Mouse (Mus musculus): ENCODE measurements around the gene Asic3. TPM values are rescaled to one million over a fixed set of nuclear protein-coding genes. Genes with fewer than 3 reads are reported as not detected.

Gene Asic3
- total RNA-seq (2021) = under 1 TPM in 1 of 2 experiments, not detected in 1; 0.36 TPM
- long read RNA-seq, experiment 1 = 0 reads
- long read RNA-seq, experiment 2 = 0 reads

DNA sequence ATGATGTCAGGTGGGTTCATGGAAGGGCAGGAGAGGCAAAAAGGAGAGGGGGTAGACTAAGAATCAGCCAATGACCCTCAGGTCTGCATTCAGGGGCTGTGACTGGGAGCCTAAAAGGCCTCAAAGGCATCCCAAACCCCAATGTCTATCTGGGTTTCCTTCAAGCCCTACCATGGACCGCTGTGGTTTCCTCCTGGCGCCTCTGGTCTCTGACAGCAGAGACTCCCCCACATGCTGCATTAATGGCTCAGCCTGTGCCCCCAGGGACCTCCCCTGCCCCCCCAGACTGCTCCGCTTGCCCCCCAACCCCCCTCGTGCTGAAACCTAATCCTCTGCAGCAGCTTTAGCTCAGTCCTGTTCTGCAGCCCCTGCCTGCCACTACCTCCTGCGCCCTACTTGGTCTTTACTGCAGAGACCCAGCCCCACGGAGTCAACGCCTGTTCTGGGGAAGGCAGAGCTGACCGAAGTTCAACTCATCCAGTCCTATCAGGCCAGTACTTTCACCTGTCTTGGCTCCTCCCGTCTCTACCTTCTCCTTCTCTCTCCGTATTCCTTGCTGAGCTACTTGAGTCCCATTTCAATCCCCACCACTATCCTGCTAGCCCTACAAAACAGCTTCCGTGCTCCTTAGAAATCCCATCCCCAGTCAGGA is at the start of gene Asic3:
Gene Asic3 (plus strand): TSS at position 351 of the 652 bp plus-strand sequence.
- H3K4me3 ChIP-seq = no peak within 1 kb of the TSS
- no peak for TF ChIP-seq CTCF (IDR thresholded peaks at IDR 0.05)
- no peak within 1 kb of the TSS for H3K27ac ChIP-seq
- DNase-seq (ENCODE audit: extremely low spot score in 1 of 2, low spot score in 2 of 2) = no peak
- intact Hi-C loops (cut with DNase I) = no loop called here

DNA sequence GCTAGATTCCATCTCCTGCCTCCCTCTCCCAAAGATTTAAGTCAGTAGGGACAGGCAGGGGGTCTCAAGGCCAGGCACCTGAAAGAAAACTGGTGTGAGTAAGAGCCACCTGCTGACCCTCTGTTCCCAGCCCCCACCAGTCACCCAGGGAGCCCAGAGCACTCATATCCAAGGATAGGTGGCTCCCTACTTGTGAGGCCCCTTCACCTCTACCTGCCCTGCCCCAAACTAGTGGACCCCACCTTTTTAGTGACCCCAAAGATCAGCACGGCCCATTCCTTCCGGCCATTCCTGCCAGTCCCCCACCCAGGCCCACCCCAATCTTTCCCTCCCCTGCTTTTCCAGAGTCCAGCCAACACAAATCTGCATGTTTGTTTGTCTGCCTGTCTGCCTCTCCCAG is 49.7 kb upstream of the Asic3 start:
- no peak for DNase-seq (ENCODE audit: extremely low spot score in 1 of 2, low spot score in 2 of 2)
- intact Hi-C loops (cut with DNase I) = loop anchor here (5.0 kb wide), 1 partner anchor 196 kb away; no protein-coding TSS in a partner anchor
- no peak overlapping the region for H3K27ac ChIP-seq
- no peak for TF ChIP-seq CTCF (IDR thresholded peaks at IDR 0.05)
- H3K4me3 ChIP-seq = no peak overlapping the region

DNA sequence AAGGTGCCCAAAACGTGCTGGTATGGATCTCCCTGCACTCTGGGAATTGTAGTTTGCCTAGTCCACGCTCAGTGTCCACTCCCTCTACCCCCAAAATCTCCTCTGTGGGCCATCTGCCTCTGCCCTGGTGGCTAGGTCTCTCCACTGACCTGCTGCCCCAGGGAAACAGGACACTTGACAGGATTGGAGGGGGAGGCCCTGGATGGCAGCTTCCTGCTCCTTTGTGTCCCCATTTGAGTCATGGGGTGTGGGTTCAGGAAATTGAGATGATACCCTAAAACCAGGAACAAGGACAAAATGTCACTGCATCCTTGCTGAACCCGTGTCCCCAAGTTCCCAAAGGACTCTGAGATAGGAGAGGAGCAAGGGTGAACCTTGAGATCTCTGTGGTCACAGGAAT is 49.1 kb upstream of the Asic3 start:
- peak overlapping the region; percentile 24; the same call in 1 of the 2 replicates for H3K27ac ChIP-seq
- no peak overlapping the region for H3K4me3 ChIP-seq
- no peak for DNase-seq (ENCODE audit: extremely low spot score in 1 of 2, low spot score in 2 of 2)
- intact Hi-C loops (cut with DNase I) = loop anchor here (5.0 kb wide), 1 partner anchor 197 kb away; no protein-coding TSS in a partner anchor
- no peak for TF ChIP-seq CTCF (IDR thresholded peaks at IDR 0.05)

DNA sequence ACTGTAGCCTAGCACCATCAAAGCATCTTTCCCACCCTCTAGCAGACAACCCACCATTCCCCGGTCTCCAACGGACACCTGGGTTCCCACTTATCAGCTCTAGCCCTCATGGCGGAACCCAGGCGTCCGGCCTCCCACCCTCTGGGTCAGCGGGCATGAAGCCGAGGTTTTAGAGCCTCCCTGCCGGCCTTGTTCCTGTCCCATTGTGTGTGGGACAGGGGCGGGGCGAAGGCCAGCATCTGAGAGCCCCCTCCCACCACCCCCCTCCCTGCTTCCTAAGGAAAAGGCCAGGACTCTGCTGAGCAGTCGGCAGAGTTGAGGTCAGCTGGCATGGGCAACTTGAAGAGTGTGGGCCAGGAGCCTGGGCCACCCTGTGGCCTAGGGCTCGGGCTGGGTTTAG is 48.7 kb upstream of the Asic3 start, which contains the start of gene Nos3:
Gene Nos3 (plus strand): TSS at position 303 of the 400 bp plus-strand sequence.
- peak within 1 kb of the TSS; percentile 34 for H3K4me3 ChIP-seq

DNA sequence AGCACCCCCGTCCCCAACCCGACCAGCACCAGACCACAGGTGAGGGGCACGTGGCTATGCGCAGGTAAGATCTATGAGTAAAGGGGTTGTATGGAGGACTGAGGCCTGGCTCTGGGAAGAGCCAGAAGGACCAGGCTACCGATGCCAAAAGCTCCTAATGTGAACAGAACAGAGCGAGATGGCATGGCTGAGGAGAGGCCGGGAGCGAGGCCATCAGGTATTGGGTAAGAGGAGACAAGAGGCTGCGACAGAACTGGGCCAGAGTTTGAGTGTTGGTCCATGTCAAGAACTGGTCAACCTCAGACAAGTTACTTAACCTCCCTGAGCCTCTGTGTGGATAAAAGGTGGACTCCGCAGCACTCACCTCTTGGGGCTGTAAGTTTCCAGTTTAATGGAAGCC is 48.2 kb upstream of the Asic3 start:
- no peak for TF ChIP-seq CTCF (IDR thresholded peaks at IDR 0.05)
- intact Hi-C loops (cut with DNase I) = loop anchor here (5.0 kb wide), 1 partner anchor 198 kb away; no protein-coding TSS in a partner anchor
- Histone ChIP-seq H3K27ac (peak overlapping the region; percentile 58; the same call in 1 of the 2 replicates), H3K4me3 (peak overlapping the region; percentile 34)
- no peak for DNase-seq (ENCODE audit: extremely low spot score in 1 of 2, low spot score in 2 of 2)

More for the DNA sequence above, 48.7 kb upstream of the Asic3 start, which contains the start of gene Nos3:
- peak within 1 kb of the TSS; percentile 58; the same call in 1 of the 2 replicates for H3K27ac ChIP-seq
- no peak for DNase-seq (ENCODE audit: extremely low spot score in 1 of 2, low spot score in 2 of 2)
- TF ChIP-seq CTCF (IDR thresholded peaks at IDR 0.05) = no peak
- intact Hi-C loops (cut with DNase I) = loop anchor here (5.0 kb wide), 1 partner anchor 197 kb away; no protein-coding TSS in a partner anchor

DNA sequence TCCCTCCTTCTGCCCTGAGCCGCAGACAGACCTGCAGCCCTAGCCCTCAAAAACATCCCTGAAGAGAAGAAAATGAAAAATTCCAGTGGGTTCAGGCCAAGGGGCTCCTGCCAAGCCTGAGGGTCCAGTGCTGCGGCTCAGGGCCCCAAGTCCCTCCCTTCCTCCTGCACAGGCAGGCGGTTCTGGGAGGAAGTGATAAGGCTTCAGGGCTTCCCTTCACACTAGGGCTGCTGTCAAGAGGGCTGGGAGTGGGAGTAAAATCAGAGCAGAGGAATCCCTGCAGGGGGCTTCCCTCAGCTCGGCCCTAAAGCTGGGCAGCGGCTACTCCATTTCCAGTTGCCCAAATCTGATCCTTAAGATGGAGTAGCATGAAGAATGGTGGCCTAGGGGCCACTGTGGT is 47.7 kb upstream of the Asic3 start:
- intact Hi-C loops (cut with DNase I) = no loop called here
- TF ChIP-seq CTCF (IDR thresholded peaks at IDR 0.05) = no peak
- DNase-seq (ENCODE audit: extremely low spot score in 1 of 2, low spot score in 2 of 2) = no peak
- peak overlapping the region; percentile 34; the same call in 1 of the 2 replicates for H3K4me3 ChIP-seq
- peak overlapping the region; percentile 58; the same call in 1 of the 2 replicates for H3K27ac ChIP-seq

DNA sequence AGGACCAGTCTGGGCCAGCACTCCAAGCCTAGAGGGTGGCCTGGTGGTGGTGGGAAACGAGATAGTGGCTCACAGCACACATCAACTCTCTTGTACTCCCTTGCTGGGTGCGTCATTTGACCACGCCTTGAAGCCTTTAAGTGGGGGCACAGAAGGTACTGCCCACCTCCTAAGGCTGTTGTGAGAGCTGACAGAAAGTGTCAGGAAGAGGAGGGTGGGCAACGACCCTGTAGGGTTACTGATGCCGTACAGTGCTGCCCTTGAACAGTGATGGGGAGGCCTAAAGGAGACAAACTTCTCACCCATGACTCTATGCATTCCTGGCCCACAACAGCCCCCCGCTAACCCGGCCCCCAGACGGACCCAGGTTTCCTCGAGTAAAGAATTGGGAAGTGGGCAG is 46.8 kb upstream of the Asic3 start:
- intact Hi-C loops (cut with DNase I) = no loop called here
- no peak overlapping the region for H3K27ac ChIP-seq
- TF ChIP-seq CTCF (IDR thresholded peaks at IDR 0.05) = no peak
- no peak for DNase-seq (ENCODE audit: extremely low spot score in 1 of 2, low spot score in 2 of 2)
- H3K4me3 ChIP-seq = no peak overlapping the region

DNA sequence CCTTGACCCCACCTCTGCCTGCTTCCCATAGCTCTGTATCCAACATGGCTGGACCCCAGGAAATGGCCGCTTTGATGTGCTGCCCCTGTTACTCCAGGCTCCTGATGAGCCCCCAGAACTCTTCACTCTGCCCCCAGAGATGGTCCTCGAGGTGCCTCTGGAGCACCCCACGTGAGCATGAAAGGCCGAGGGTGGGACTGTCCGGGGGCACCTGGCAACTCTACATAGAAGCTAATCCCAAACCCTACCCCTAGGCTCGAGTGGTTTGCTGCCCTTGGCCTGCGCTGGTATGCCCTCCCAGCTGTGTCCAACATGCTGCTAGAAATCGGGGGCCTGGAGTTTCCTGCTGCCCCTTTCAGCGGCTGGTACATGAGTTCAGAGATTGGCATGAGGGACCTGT is 43.4 kb upstream of the Asic3 start:
- no peak overlapping the region for H3K27ac ChIP-seq
- intact Hi-C loops (cut with DNase I) = no loop called here
- no peak for TF ChIP-seq CTCF (IDR thresholded peaks at IDR 0.05)

DNA sequence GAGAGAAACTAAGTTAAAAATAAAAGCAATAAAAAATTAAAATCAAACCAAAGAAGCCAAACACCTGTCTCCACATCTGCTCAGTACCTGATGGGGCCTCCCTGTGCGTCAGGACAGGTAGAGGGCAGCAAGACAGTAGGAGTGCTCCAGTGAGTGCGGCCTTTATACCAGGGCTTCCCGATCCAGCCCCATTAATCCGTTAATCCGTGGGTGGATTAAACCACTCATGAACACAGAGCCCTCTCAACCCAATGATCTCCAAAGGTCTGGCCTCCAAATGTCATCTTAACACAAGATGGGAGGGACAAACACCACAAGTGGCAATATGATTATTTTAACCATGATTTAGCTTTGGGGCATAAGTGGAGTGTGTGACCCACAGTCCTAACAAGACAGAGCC is 39.4 kb upstream of the Asic3 start:
- intact Hi-C loops (cut with DNase I) = no loop called here
- no peak for DNase-seq (ENCODE audit: extremely low spot score in 1 of 2, low spot score in 2 of 2)
- no peak for TF ChIP-seq CTCF (IDR thresholded peaks at IDR 0.05)
- no peak overlapping the region for H3K4me3 ChIP-seq
- H3K27ac ChIP-seq = no peak overlapping the region

More for the DNA sequence above, 43.4 kb upstream of the Asic3 start:
- no peak for DNase-seq (ENCODE audit: extremely low spot score in 1 of 2, low spot score in 2 of 2)
- H3K4me3 ChIP-seq = no peak overlapping the region

DNA sequence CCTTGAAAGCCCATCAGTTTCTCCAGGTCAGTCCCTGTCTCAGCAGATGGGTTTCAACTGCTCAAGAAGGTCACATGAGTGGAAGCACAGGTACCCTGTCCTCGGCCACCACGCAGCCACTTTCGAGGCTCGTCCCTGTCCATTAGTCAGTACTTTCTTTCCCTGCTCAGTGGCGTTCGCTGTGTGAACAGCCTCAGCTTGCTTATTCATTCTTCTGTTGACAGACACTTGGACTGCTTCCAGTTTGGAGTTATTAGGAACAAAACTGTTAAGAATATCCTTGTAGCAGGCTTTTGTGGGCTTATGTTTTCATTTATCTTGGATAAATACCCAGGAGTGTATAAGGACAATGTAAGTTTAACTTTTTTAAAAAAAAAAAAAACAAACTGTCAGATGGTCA is 39.0 kb upstream of the Asic3 start:
- DNase-seq (ENCODE audit: extremely low spot score in 1 of 2, low spot score in 2 of 2) = no peak
- H3K4me3 ChIP-seq = no peak overlapping the region
- no peak overlapping the region for H3K27ac ChIP-seq
- intact Hi-C loops (cut with DNase I) = no loop called here
- TF ChIP-seq CTCF (IDR thresholded peaks at IDR 0.05) = no peak

DNA sequence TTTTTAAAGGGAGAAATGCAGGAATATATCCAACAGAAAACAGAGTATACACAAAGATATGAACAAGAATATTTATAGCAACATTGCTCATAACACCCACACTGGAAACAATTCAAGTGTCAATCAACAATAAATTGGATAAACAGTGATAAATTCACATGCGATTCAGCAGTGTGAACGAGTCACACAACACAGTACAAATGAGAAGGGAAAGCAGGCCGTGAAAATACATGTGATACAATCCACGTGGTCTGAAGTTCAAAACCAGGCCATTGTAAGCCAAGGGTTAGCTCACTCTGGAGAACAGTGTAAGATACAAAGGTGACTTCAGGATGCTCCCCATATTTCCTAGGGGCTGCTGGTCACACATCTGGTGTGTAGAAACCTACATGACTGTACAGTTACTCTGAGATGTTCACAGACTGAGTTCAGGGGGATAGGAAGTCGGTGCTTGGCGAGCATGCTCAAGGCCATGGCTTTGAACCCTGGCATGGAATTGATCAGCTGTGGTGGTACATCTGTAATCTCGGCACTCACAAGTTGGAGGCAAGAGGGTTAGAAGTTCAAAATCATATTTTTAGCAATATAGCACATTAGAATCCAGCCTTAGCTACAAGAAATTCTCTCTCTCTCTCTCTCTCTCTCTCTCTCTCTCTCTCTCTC is 38.4 kb upstream of the Asic3 start:
- TF ChIP-seq CTCF (IDR thresholded peaks at IDR 0.05) = no peak
- DNase-seq (ENCODE audit: extremely low spot score in 1 of 2, low spot score in 2 of 2) = no peak
- intact Hi-C loops (cut with DNase I) = no loop called here
- Histone ChIP-seq H3K4me3 (no peak overlapping the region), H3K27ac (no peak overlapping the region)

DNA sequence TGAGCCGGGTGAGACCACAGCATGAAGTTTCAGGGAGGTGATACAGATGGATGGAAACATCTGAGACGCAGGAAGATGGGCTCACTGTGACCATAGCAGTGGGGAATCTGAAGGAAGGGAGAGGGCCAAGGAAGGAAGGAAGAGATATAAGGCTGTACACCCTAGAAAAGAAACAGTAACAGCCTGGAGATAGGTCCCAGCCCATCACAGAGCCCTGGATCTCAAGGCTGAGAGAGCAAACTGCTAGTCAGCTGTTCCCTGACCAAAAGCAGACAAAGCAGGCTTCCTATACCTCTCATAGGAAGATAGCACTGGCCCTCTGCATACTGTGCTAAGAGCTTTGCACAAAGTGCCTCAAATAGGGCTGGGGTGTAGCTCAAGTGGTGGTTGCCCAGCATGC is 34.5 kb upstream of the Asic3 start:
- intact Hi-C loops (cut with DNase I) = no loop called here
- DNase-seq (ENCODE audit: extremely low spot score in 1 of 2, low spot score in 2 of 2) = no peak
- Histone ChIP-seq H3K27ac (no peak overlapping the region), H3K4me3 (no peak overlapping the region)
- no peak for TF ChIP-seq CTCF (IDR thresholded peaks at IDR 0.05)

Measured in left cerebral cortex, adult 2 months (tissue).